Mouse (Mus musculus) brain, embryonic 14.5 days (tissue): Measurements from ENCODE around the gene Steap3.

Experiments used
- CTCF ChIP-seq: fragments of 200-500 bp; IDR thresholded peaks from 2 replicates; pipeline ENCODE4 v1.5.1; 2012; ENCODE audit warnings: inconsistent platforms, mild to moderate bottlenecking, moderate library complexity, borderline replicate concordance; ENCODE audit not compliant: insufficient read depth, insufficient read length; ENCODE audit errors: extremely low read depth
- POLR2A ChIP-seq: fragments of 200-500 bp; IDR thresholded peaks from 2 replicates; pipeline ENCODE4 v1.6.1; 2012; ENCODE audit warnings: mild to moderate bottlenecking, inconsistent platforms, borderline replicate concordance; ENCODE audit not compliant: poor library complexity, insufficient read depth, insufficient read length, severe bottlenecking; ENCODE audit errors: extremely low read depth

DNA sequence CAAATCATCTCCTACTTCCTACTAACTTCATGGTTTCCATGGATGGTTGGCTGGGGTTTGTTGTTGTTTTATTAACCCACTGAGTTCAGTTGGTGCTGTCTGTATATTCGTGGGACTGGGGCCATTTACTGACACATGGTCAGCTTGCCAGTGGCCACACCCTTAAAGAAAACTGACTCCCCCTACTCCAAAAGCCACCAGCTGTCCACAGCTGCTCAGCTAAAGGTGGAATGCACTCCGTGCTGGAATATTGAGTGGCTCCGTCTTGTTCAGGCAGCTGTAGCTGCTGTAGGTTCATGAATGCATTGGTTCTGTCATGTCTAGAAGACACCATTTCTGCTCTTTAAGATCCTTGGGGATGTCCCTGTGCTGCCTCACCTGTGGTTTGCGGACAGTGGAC is 48.9 kb downstream of the Steap3 start:
- no peak for TF ChIP-seq CTCF
- no peak for TF ChIP-seq POLR2A
